Mouse (Mus musculus) MEL (cell line): Measurements from ENCODE around the gene Focad. TPM values are rescaled to one million over a fixed set of nuclear protein-coding genes. Genes with fewer than 3 reads are reported as not detected.

ENCODE experiments used
- DNase-seq: peaks from one replicate; pipeline ENCODE4 v3.0.0; 2011; ENCODE audit warnings: low read depth, low spot score
- H3K27ac ChIP-seq: 2 replicates; pipeline ENCODE4 v1.5.1; 2012; ENCODE audit warnings: low read depth, mild to moderate bottlenecking, control low read depth, low read length, moderate library complexity; ENCODE audit not compliant: control insufficient read depth
- H3K27me3 ChIP-seq, 2 experiments: fragments of 150-350 bp in 1 of 2; sonication (generic) in 1 of 2; 2 replicates each; pipeline ENCODE4 v1.6.1; 2012; ENCODE audit warnings: low read length in 2 of 2, mild to moderate bottlenecking in 2 of 2, improper control_type of control experiment in 1 of 2, moderate library complexity in 1 of 2; ENCODE audit not compliant: insufficient read depth in 2 of 2, control insufficient read depth in 1 of 2
- H3K36me3 ChIP-seq, 2 experiments: 2 replicates each; pipeline ENCODE4 v1.6.1; 2012 to 2014; ENCODE audit warnings: low read length in 2 of 2, improper control_type of control experiment in 1 of 2, inconsistent platforms in 1 of 2, mild to moderate bottlenecking in 1 of 2; ENCODE audit not compliant: insufficient read depth in 2 of 2, control insufficient read depth in 1 of 2
- H3K4me1 ChIP-seq, 2 experiments: fragments of 150-350 bp in 1 of 2; sonication (generic) in 1 of 2; 2 replicates each; pipeline ENCODE4 v1.6.1; 2012; ENCODE audit warnings: low read length in 2 of 2, improper control_type of control experiment in 1 of 2, mild to moderate bottlenecking in 1 of 2; ENCODE audit not compliant: insufficient read depth in 2 of 2, control insufficient read depth in 1 of 2
- H3K4me3 ChIP-seq, 2 experiments: fragments of 150-350 bp in 1 of 2; sonication (generic) in 1 of 2; 2 replicates each; pipeline ENCODE4 v1.5.1; 2012; ENCODE audit warnings: low read depth in 2 of 2, low read length in 2 of 2, mild to moderate bottlenecking in 2 of 2, moderate library complexity in 2 of 2, control low read depth in 1 of 2, improper control_type of control experiment in 1 of 2; ENCODE audit not compliant: control insufficient read depth in 1 of 2, insufficient read depth in 1 of 2
- H3K79me2 ChIP-seq: 2 replicates; pipeline ENCODE4 v1.6.1; 2012; ENCODE audit warnings: mild to moderate bottlenecking, low read length, moderate library complexity; ENCODE audit not compliant: control insufficient read depth, poor library complexity, insufficient read depth
- H3K9ac ChIP-seq: 2 replicates; pipeline ENCODE4 v1.6.1; 2012; ENCODE audit warnings: low read depth, mild to moderate bottlenecking, control low read depth, low read length, moderate library complexity; ENCODE audit not compliant: control insufficient read depth, poor library complexity, severe bottlenecking
- H3K9me3 ChIP-seq: fragments of 150-350 bp; sonication (generic); replicated peaks from 2 replicates; pipeline ENCODE4 v1.6.1; 2012; ENCODE audit warnings: mild to moderate bottlenecking, low read length, improper control_type of control experiment, moderate library complexity; ENCODE audit not compliant: insufficient read depth
- BHLHE40 ChIP-seq: IDR thresholded peaks from 2 replicates; pipeline ENCODE4 v1.6.1; 2012; ENCODE audit warnings: low read depth, mild to moderate bottlenecking, inconsistent platforms, low read length, improper control_type of control experiment, borderline replicate concordance
- CHD1 ChIP-seq: IDR thresholded peaks from 2 replicates; pipeline ENCODE4 v1.6.1; 2012; ENCODE audit warnings: low read depth, mild to moderate bottlenecking, inconsistent platforms, low read length, improper control_type of control experiment
- CTCF ChIP-seq, 3 experiments: IDR thresholded peaks in 2 of 3; conservative IDR thresholded peaks in 1 of 3; 2 replicates each; pipeline ENCODE4 v1.5.1; 2011 to 2012; ENCODE audit warnings: low read length in 3 of 3, low read depth in 2 of 3, mild to moderate bottlenecking in 2 of 3, improper control_type of control experiment in 1 of 3, inconsistent platforms in 1 of 3, mixed read lengths in 1 of 3, moderate library complexity in 1 of 3; ENCODE audit not compliant: control insufficient read depth in 1 of 3, insufficient read depth in 1 of 3, poor library complexity in 1 of 3, severe bottlenecking in 1 of 3
- EP300 ChIP-seq, 2 experiments: IDR thresholded peaks; 2 replicates each; pipeline ENCODE4 v1.6.1; 2011; ENCODE audit warnings: improper control_type of control experiment in 2 of 2, low read length in 2 of 2, low read depth in 1 of 2, mild to moderate bottlenecking in 1 of 2
- GABPA ChIP-seq: IDR thresholded peaks from 2 replicates; pipeline ENCODE4 v1.6.1; 2012; ENCODE audit warnings: low read depth, mild to moderate bottlenecking, inconsistent platforms, low read length, improper control_type of control experiment, moderate library complexity
- GATA1 ChIP-seq: IDR thresholded peaks from 2 replicates; pipeline ENCODE4 v1.6.1; 2011; ENCODE audit warnings: low read depth, low read length, improper control_type of control experiment
- HCFC1 ChIP-seq: IDR thresholded peaks from 2 replicates; pipeline ENCODE4 v1.6.1; 2012; ENCODE audit warnings: low read depth, mild to moderate bottlenecking, inconsistent platforms, low read length, improper control_type of control experiment, moderate library complexity
- JUND ChIP-seq: IDR thresholded peaks from 2 replicates; pipeline ENCODE4 v1.6.1; 2011; ENCODE audit warnings: low read depth, mild to moderate bottlenecking, improper control_type of control experiment, low read length
- KAT2A ChIP-seq: conservative IDR thresholded peaks from 2 replicates; pipeline ENCODE4 v1.6.1; 2012; ENCODE audit warnings: low read depth, low read length, improper control_type of control experiment, inconsistent platforms
- MAFK ChIP-seq: IDR thresholded peaks from 2 replicates; pipeline ENCODE4 v1.6.1; 2011; ENCODE audit warnings: low read depth, mild to moderate bottlenecking, low read length, improper control_type of control experiment, borderline replicate concordance
- MAX ChIP-seq: IDR thresholded peaks from 2 replicates; pipeline ENCODE4 v1.6.1; 2011; ENCODE audit warnings: low read length, improper control_type of control experiment
- MAZ ChIP-seq: IDR thresholded peaks from 2 replicates; pipeline ENCODE4 v1.6.1; 2012; ENCODE audit warnings: low read depth, mild to moderate bottlenecking, inconsistent platforms, low read length, improper control_type of control experiment
- MEF2A ChIP-seq: IDR thresholded peaks from 2 replicates; pipeline ENCODE4 v1.6.1; 2014; ENCODE audit warnings: low read depth, mild to moderate bottlenecking, inconsistent platforms, low read length, improper control_type of control experiment; ENCODE audit not compliant: poor library complexity, insufficient replicate concordance, severe bottlenecking; ENCODE audit errors: extremely low read depth
- MXI1 ChIP-seq: IDR thresholded peaks from 2 replicates; pipeline ENCODE4 v1.6.1; 2011; ENCODE audit warnings: mild to moderate bottlenecking, low read depth, low read length, improper control_type of control experiment
- MYB ChIP-seq: IDR thresholded peaks from 2 replicates; pipeline ENCODE4 v1.6.1; 2011; ENCODE audit warnings: mild to moderate bottlenecking, low read depth, low read length, improper control_type of control experiment
- NELFE ChIP-seq: IDR thresholded peaks from 2 replicates; pipeline ENCODE4 v1.6.1; 2011; ENCODE audit warnings: low read depth, low read length, improper control_type of control experiment
- NRF1 ChIP-seq: IDR thresholded peaks from 2 replicates; pipeline ENCODE4 v1.6.1; 2014; ENCODE audit warnings: low read depth, mild to moderate bottlenecking, inconsistent platforms, low read length, improper control_type of control experiment, moderate library complexity; ENCODE audit not compliant: poor library complexity, insufficient read depth, severe bottlenecking
- POLR2A ChIP-seq, 2 experiments: IDR thresholded peaks; 2 replicates each; pipeline ENCODE4 v1.6.1; 2011 to 2012; ENCODE audit warnings: low read length in 2 of 2, mild to moderate bottlenecking in 2 of 2, control low read depth in 1 of 2, improper control_type of control experiment in 1 of 2, low read depth in 1 of 2, moderate library complexity in 1 of 2; ENCODE audit not compliant: control insufficient read depth in 1 of 2, insufficient read depth in 1 of 2, poor library complexity in 1 of 2
- POLR2AphosphoS2 ChIP-seq: IDR thresholded peaks from 2 replicates; pipeline ENCODE4 v1.6.1; 2011; ENCODE audit warnings: low read length, improper control_type of control experiment
- RAD21 ChIP-seq: IDR thresholded peaks from 2 replicates; pipeline ENCODE4 v1.6.1; 2011; ENCODE audit warnings: mild to moderate bottlenecking, low read depth, low read length, improper control_type of control experiment
- RCOR1 ChIP-seq: IDR thresholded peaks from 2 replicates; pipeline ENCODE4 v1.6.1; 2012; ENCODE audit warnings: low read depth, mild to moderate bottlenecking, inconsistent platforms, low read length, improper control_type of control experiment
- SIN3A ChIP-seq: IDR thresholded peaks from 2 replicates; pipeline ENCODE4 v1.6.1; 2012; ENCODE audit warnings: low read length, improper control_type of control experiment, inconsistent platforms
- SMC3 ChIP-seq: IDR thresholded peaks from 2 replicates; pipeline ENCODE4 v1.6.1; 2011; ENCODE audit warnings: low read depth, low read length, improper control_type of control experiment
- TBP ChIP-seq: IDR thresholded peaks from 2 replicates; pipeline ENCODE4 v1.8.0; 2011; ENCODE audit warnings: low read depth, low read length, improper control_type of control experiment
- TCF12 ChIP-seq: IDR thresholded peaks from 2 replicates; pipeline ENCODE4 v1.6.1; 2014; ENCODE audit warnings: low read depth, mild to moderate bottlenecking, inconsistent platforms, low read length, improper control_type of control experiment, moderate library complexity
- UBTF ChIP-seq: IDR thresholded peaks from 2 replicates; pipeline ENCODE4 v1.6.1; 2012; ENCODE audit warnings: low read depth, mild to moderate bottlenecking, inconsistent platforms, low read length, improper control_type of control experiment, moderate library complexity, borderline replicate concordance; ENCODE audit not compliant: insufficient read depth
- USF1 ChIP-seq: IDR thresholded peaks from 2 replicates; pipeline ENCODE4 v1.6.1; 2014; ENCODE audit warnings: low read depth, mild to moderate bottlenecking, inconsistent platforms, low read length, improper control_type of control experiment, moderate library complexity
- USF2 ChIP-seq, 2 experiments: IDR thresholded peaks; 2 replicates each; pipeline ENCODE4 v1.6.1; 2011 to 2012; ENCODE audit warnings: improper control_type of control experiment in 2 of 2, low read length in 2 of 2, borderline replicate concordance in 1 of 2, inconsistent platforms in 1 of 2, low read depth in 1 of 2, mild to moderate bottlenecking in 1 of 2; ENCODE audit not compliant: insufficient read depth in 1 of 2
- ZC3H11A ChIP-seq: IDR thresholded peaks from 2 replicates; pipeline ENCODE4 v1.6.1; 2012; ENCODE audit warnings: low read depth, mild to moderate bottlenecking, inconsistent platforms, low read length, improper control_type of control experiment
- ZKSCAN1 ChIP-seq: IDR thresholded peaks from 2 replicates; pipeline ENCODE4 v1.6.1; 2012; ENCODE audit warnings: low read depth, mild to moderate bottlenecking, inconsistent platforms, low read length, improper control_type of control experiment, moderate library complexity
- polyA plus RNA-seq, 2 experiments: library from polyadenylated mRNA; stranded (reverse) in 1 of 2; unstranded in 1 of 2; fragments of >175 nt in 1 of 2; fragments of >200 nt in 1 of 2; gene quantifications; 2 replicates each; pipeline versions ENCODE4 v1.2.1 to v1.2.4; 2012; ENCODE audit warnings: low replicate concordance in 2 of 2, low read depth in 1 of 2; ENCODE audit not compliant: insufficient read length in 2 of 2, insufficient read depth in 1 of 2, missing spikeins in 1 of 2
- total RNA-seq: library from RNA; depleted of rRNA; stranded (reverse); fragments of 300-350 nt; gene quantifications from 2 replicates; pipeline ENCODE4 v1.2.3, GENCODE M21; 2012

Gene Focad
- total and polyA plus RNA-seq, 3 experiments, result 17.8 to 19.7 TPM; not detected in 1

GRCm38 (mm10) chr4:88300832-88301621 is 206.6 kb downstream of the Focad start:
- Histone ChIP-seq H3K9ac (no peak overlapping the region), H3K4me3 (no peak overlapping the region), H3K27me3 (no peaks in the 10 kb centered on the region), H3K4me1 (peaks cover 0 to 2% of the 10 kb centered on the region in 2 experiments; a peak in 2 of 4 replicates), H3K9me3 (no peaks in the 10 kb centered on the region), H3K27ac (no peak overlapping the region), H3K36me3 (peaks cover 2 to 3% of the 10 kb centered on the region in 2 experiments), H3K79me2 (no peaks in the 10 kb centered on the region)
- no peak for DNase-seq
- TF ChIP-seq MYB, result no peak
- TF ChIP-seq SIN3A, result no peak
- TF ChIP-seq KAT2A, result no peak
- TF ChIP-seq JUND, result no peak
- TF ChIP-seq NRF1, result no peak
- no peak for TF ChIP-seq MXI1
- no peak for TF ChIP-seq USF2 (IDR thresholded peaks at IDR 0.05; ENCODE audit: borderline replicate concordance in 1 of 2, insufficient read depth in 1 of 2, low read depth in 1 of 2, low read length in 2 of 2)
- TF ChIP-seq TCF12, result no peak
- no peak for TF ChIP-seq POLR2AphosphoS2
- TF ChIP-seq MAZ, result no peak
- no peak for TF ChIP-seq RCOR1
- no peak for TF ChIP-seq SMC3
- TF ChIP-seq CTCF (IDR thresholded peaks at IDR 0.05 in 2 of 3, conservative IDR thresholded peaks at IDR 0.05 in 1 of 3; ENCODE audit: control insufficient read depth in 1 of 3, insufficient read depth in 1 of 3, low read depth in 2 of 3, low read length in 3 of 3, poor library complexity in 1 of 3, severe bottlenecking in 1 of 3), result no peak
- no peak for TF ChIP-seq HCFC1
- TF ChIP-seq EP300 (IDR thresholded peaks at IDR 0.05; ENCODE audit: low read depth in 1 of 2, low read length in 2 of 2), result no peak

GRCm38 (mm10) chr4:88302291-88302690 is 207.9 kb downstream of the Focad start:
- Histone ChIP-seq H3K4me1 (peaks cover 3 to 4% of the 10 kb centered on the region in 2 experiments), H3K9me3 (no peaks in the 10 kb centered on the region), H3K4me3 (no peak overlapping the region), H3K9ac (no peak overlapping the region), H3K27ac (no peak overlapping the region), H3K79me2 (no peaks in the 10 kb centered on the region), H3K36me3 (peaks cover 3 to 7% of the 10 kb centered on the region in 2 experiments), H3K27me3 (no peaks in the 10 kb centered on the region)
- DNase-seq, result peak; percentile 37
- no peak for TF ChIP-seq USF1
- TF ChIP-seq ZC3H11A, result peak; percentile 44; the same call in 1 of the 2 replicates
- no peak for TF ChIP-seq CHD1
- TF ChIP-seq MEF2A, result no peak
- no peak for TF ChIP-seq UBTF
- TF ChIP-seq MXI1, result no peak
- TF ChIP-seq RCOR1, result no peak
- TF ChIP-seq POLR2AphosphoS2, result no peak
- no peak for TF ChIP-seq GABPA
- no peak for TF ChIP-seq MAX
- no peak for TF ChIP-seq POLR2A (IDR thresholded peaks at IDR 0.05; ENCODE audit: control insufficient read depth in 1 of 2, insufficient read depth in 1 of 2, low read depth in 1 of 2, low read length in 2 of 2, poor library complexity in 1 of 2)
- no peak for TF ChIP-seq NRF1
- TF ChIP-seq BHLHE40, result no peak
- TF ChIP-seq GATA1, result no peak
- TF ChIP-seq ZKSCAN1, result no peak
- TF ChIP-seq RAD21, result peak; percentile 73
- no peak for TF ChIP-seq TBP
- no peak for TF ChIP-seq MAFK
- peak; percentile 69 for TF ChIP-seq SMC3
- TF ChIP-seq NELFE, result no peak
- TF ChIP-seq CTCF (IDR thresholded peaks at IDR 0.05 in 2 of 3, conservative IDR thresholded peaks at IDR 0.05 in 1 of 3; ENCODE audit: control insufficient read depth in 1 of 3, insufficient read depth in 1 of 3, low read depth in 2 of 3, low read length in 3 of 3, poor library complexity in 1 of 3, severe bottlenecking in 1 of 3), result peak in 2 of 3 experiments; percentile 52 to 64; a peak in 4 of 6 replicates
